In genomic region chr12:112999569-113000293, GRCm38 (mm10) we compare ENCODE assay signal across 8 mouse cellular contexts. TPM values are rescaled to one million over a fixed set of nuclear protein-coding genes. Genes with fewer than 3 reads are reported as not detected.
DNase-seq lines count a peak whose midpoint lies in the region; ATAC-seq and TF ChIP-seq lines count a peak whose summit lies in the region.

No protein-coding gene starts in this region.

- peak overlapping the region; percentile 87 for H3K9ac ChIP-seq in hindbrain, embryonic 15.5 days
- H3K9ac ChIP-seq in midbrain, embryonic 13.5 days (replicated peaks) = peak overlapping the region; percentile 94

- H3K27ac ChIP-seq in thymus, adult 2 months (ENCODE audit: control insufficient read depth, insufficient read depth, low read length) = no peak overlapping the region
- peak overlapping the region; percentile 91 for H3K27ac ChIP-seq in hindbrain, embryonic 15.5 days (replicated peaks)
- H3K27ac ChIP-seq in midbrain, embryonic 13.5 days = peak overlapping the region; percentile 93

- WGBS in thymus, adult 2 months = under 1% methylated on average over 56 of the region's 56 CpGs
- under 1% methylated on average over 55 of the region's 56 CpGs for WGBS in hindbrain, embryonic 15.5 days
- 2% methylated on average over 55 of the region's 56 CpGs for WGBS in midbrain, embryonic 13.5 days

- H3K4me1 ChIP-seq in thymus, adult 2 months (replicated peaks; ENCODE audit: control insufficient read depth, insufficient read depth, low read length) = peaks cover 12% of the 10 kb centered on the region
- H3K4me1 ChIP-seq in hindbrain, embryonic 15.5 days (replicated peaks) = peaks cover 30% of the 10 kb centered on the region
- peaks cover 35% of the 10 kb centered on the region for H3K4me1 ChIP-seq in midbrain, embryonic 13.5 days (replicated peaks)

- H3K4me2 ChIP-seq in hindbrain, embryonic 15.5 days = peak overlapping the region; percentile 88
- H3K4me2 ChIP-seq in midbrain, embryonic 13.5 days (replicated peaks) = peak overlapping the region; percentile 88

- H3K27me3 ChIP-seq in thymus, adult 2 months (ENCODE audit: control insufficient read depth, insufficient read depth, low read length) = no peaks in the 10 kb centered on the region
- no peaks in the 10 kb centered on the region for H3K27me3 ChIP-seq in hindbrain, embryonic 15.5 days
- no peaks in the 10 kb centered on the region for H3K27me3 ChIP-seq in midbrain, embryonic 13.5 days

- ATAC-seq in hindbrain, embryonic 15.5 days (ENCODE audit: low FRiP score, low read depth) = peak; percentile 13
- ATAC-seq in midbrain, embryonic 13.5 days = no peak; the same call in 1 of the 2 replicates

- peak; percentile 14 for DNase-seq in embryo, embryonic 10.5 days (ENCODE audit: low spot score)
- DNase-seq in embryo, embryonic 11 days = no peak
- DNase-seq in thymus, adult 2 months = no peak
- DNase-seq in thymus, postnatal 0 days (ENCODE audit: low spot score) = no peak
- DNase-seq in right cerebral cortex, postnatal 25 days = no peak
- DNase-seq in gastrocnemius, postnatal 4 days (ENCODE audit: low spot score in 2 of 2) = no peak

- H3K4me3 ChIP-seq in thymus, adult 2 months (ENCODE audit: control insufficient read depth, insufficient read depth, low read length) = peak overlapping the region; percentile 80
- H3K4me3 ChIP-seq in hindbrain, embryonic 15.5 days = peak overlapping the region; percentile 94
- H3K4me3 ChIP-seq in midbrain, embryonic 13.5 days (replicated peaks) = peak overlapping the region; percentile 85

- H3K9me3 ChIP-seq in hindbrain, embryonic 15.5 days = no peaks in the 10 kb centered on the region
- no peaks in the 10 kb centered on the region for H3K9me3 ChIP-seq in midbrain, embryonic 13.5 days

- TF ChIP-seq CTCF in thymus, adult 2 months (IDR thresholded peaks at IDR 0.05; ENCODE audit: borderline replicate concordance, control insufficient read depth, extremely low read depth, insufficient read depth, low read length, poor library complexity) = no peak

- no peaks in the 10 kb centered on the region for H3K36me3 ChIP-seq in thymus, adult 2 months (ENCODE audit: control insufficient read depth, insufficient read depth, low read length)
- no peaks in the 10 kb centered on the region for H3K36me3 ChIP-seq in hindbrain, embryonic 15.5 days
- peaks cover 9% of the 10 kb centered on the region; the same call in 1 of the 2 replicates for H3K36me3 ChIP-seq in midbrain, embryonic 13.5 days

- TF ChIP-seq POLR2A in thymus, adult 2 months (IDR thresholded peaks at IDR 0.05; ENCODE audit: control insufficient read depth, extremely low read depth, insufficient read depth, low read length, poor library complexity) = no peak

RNA-seq across cellular contexts. Expression of gene Brf1, which starts 0.8 kb away (rescaled TPM):
- 247 and 304 TPM in 2 replicates for polyA plus RNA-seq in thymus, adult 2 months (2012; rRNA removed)
- 70.8 and 89.0 TPM in 2 replicates for polyA plus RNA-seq in thymus, postnatal 0 days (2015; fragmentation: Nextera tagmentation; extraction: Ambion mirVana)
- 49.3 and 51.3 TPM in 2 replicates for polyA plus RNA-seq in hindbrain, embryonic 15.5 days (2015; fragmentation: Nextera tagmentation; extraction: Ambion mirVana)
- 60.3 and 61.9 TPM in 2 replicates for polyA plus RNA-seq in midbrain, embryonic 13.5 days (2015; fragmentation: Nextera tagmentation; extraction: Ambion mirVana)
- 10 to 100 TPM; 44.2 to 52.2 TPM for total RNA-seq in gastrocnemius, postnatal 4 days (2021)

RNA-seq across cellular contexts. Expression of gene Pacs2, which starts 14.6 kb away (rescaled TPM):
- 60.3 and 66.6 TPM in 2 replicates for polyA plus RNA-seq in thymus, adult 2 months (2012; rRNA removed)
- 5.2 and 6.4 TPM in 2 replicates for polyA plus RNA-seq in thymus, postnatal 0 days (2015; fragmentation: Nextera tagmentation; extraction: Ambion mirVana)
- 30.2 and 32.3 TPM in 2 replicates for polyA plus RNA-seq in hindbrain, embryonic 15.5 days (2015; fragmentation: Nextera tagmentation; extraction: Ambion mirVana)
- polyA plus RNA-seq in midbrain, embryonic 13.5 days (2015; fragmentation: Nextera tagmentation; extraction: Ambion mirVana) = 23.8 and 26.5 TPM in 2 replicates
- 10 to 100 TPM; 81.4 to 82.4 TPM for total RNA-seq in gastrocnemius, postnatal 4 days (2021)

RNA-seq across cellular contexts. Expression of gene Btbd6, which starts 23.4 kb away (rescaled TPM):
- 69.7 and 87.6 TPM in 2 replicates for polyA plus RNA-seq in thymus, adult 2 months (2012; rRNA removed)
- 16.4 and 18.0 TPM in 2 replicates for polyA plus RNA-seq in thymus, postnatal 0 days (2015; fragmentation: Nextera tagmentation; extraction: Ambion mirVana)
- 53.0 and 56.6 TPM in 2 replicates for polyA plus RNA-seq in hindbrain, embryonic 15.5 days (2015; fragmentation: Nextera tagmentation; extraction: Ambion mirVana)
- polyA plus RNA-seq in midbrain, embryonic 13.5 days (2015; fragmentation: Nextera tagmentation; extraction: Ambion mirVana) = 36.1 and 37.8 TPM in 2 replicates
- total RNA-seq in gastrocnemius, postnatal 4 days (2021) = 10 to 100 TPM; 18.4 to 19.4 TPM

RNA-seq across cellular contexts. Expression of gene Nudt14, which starts 57.8 kb away (rescaled TPM):
- 58.8 and 59.6 TPM in 2 replicates for polyA plus RNA-seq in thymus, adult 2 months (2012; rRNA removed)
- 93.9 and 98.4 TPM in 2 replicates for polyA plus RNA-seq in thymus, postnatal 0 days (2015; fragmentation: Nextera tagmentation; extraction: Ambion mirVana)
- polyA plus RNA-seq in hindbrain, embryonic 15.5 days (2015; fragmentation: Nextera tagmentation; extraction: Ambion mirVana) = 52.3 and 60.9 TPM in 2 replicates
- polyA plus RNA-seq in midbrain, embryonic 13.5 days (2015; fragmentation: Nextera tagmentation; extraction: Ambion mirVana) = 53.7 and 61.9 TPM in 2 replicates
- total RNA-seq in gastrocnemius, postnatal 4 days (2021) = 10 to 100 TPM; 23.7 to 27.2 TPM
